Mouse (Mus musculus) midbrain, embryonic 10.5 days (tissue): ENCODE results near the gene Stat5a. TPM values are rescaled to one million over a fixed set of nuclear protein-coding genes. Genes with fewer than 3 reads are reported as not detected.

Experiments
- DNase-seq: peaks from one replicate; pipeline ENCODE4 v3.0.0-alpha.2; 2017; ENCODE audit warnings: low spot score
- H3K27ac ChIP-seq: fragments of 300-500 bp; sonication (generic); replicated peaks from 2 replicates; pipeline ENCODE4 v1.5.1; 2016; ENCODE audit warnings: mild to moderate bottlenecking
- H3K27me3 ChIP-seq: fragments of 300-500 bp; sonication (generic); 2 replicates; pipeline ENCODE4 v1.6.1; 2016; ENCODE audit warnings: low read depth, mild to moderate bottlenecking; ENCODE audit not compliant: poor library complexity, severe bottlenecking
- H3K36me3 ChIP-seq: fragments of 300-500 bp; sonication (generic); 2 replicates; pipeline ENCODE4 v1.6.1; 2016; ENCODE audit warnings: mild to moderate bottlenecking, moderate library complexity
- H3K4me1 ChIP-seq: fragments of 300-500 bp; sonication (generic); 2 replicates; pipeline ENCODE4 v1.6.1; 2016
- H3K4me3 ChIP-seq: fragments of 300-500 bp; sonication (generic); 2 replicates; pipeline ENCODE4 v1.5.1; 2016; ENCODE audit warnings: mild to moderate bottlenecking, moderate library complexity
- H3K9me3 ChIP-seq: fragments of 300-500 bp; sonication (generic); replicated peaks from 2 replicates; pipeline ENCODE4 v1.6.1; 2016; ENCODE audit warnings: mild to moderate bottlenecking
- WGBS: fragments of 180-500 bp; shearing (Covaris S2); methylation state at CpG from one replicate; pipeline ENCODE4 v1.1.7; 2016; 5-methylcytosine and 5-hydroxymethylcytosine counted together
- polyA plus RNA-seq: library from polyadenylated mRNA; unstranded; fragments of >200 nt; fragmentation: Nextera tagmentation; extraction: Ambion mirVana; gene quantifications from 2 replicates; pipeline ENCODE4 v1.2.1, GENCODE M21; 2016

Stat5a gene
- polyA plus RNA-seq, 1 experiment from 2014 or later, result 1.7 TPM

GRCm38 (mm10) chr11:100896078-100896477 is 36.9 kb downstream of the Stat5a start:
- no peak for DNase-seq
- Histone ChIP-seq H3K4me1 (peaks cover 18% of the 10 kb centered on the region), H3K4me3 (no peak overlapping the region), H3K27me3 (no peaks in the 10 kb centered on the region), H3K9me3 (no peaks in the 10 kb centered on the region), H3K27ac (no peak overlapping the region), H3K36me3 (peaks cover 3% of the 10 kb centered on the region)
- 84% methylated on average over 10 of the region's 10 CpGs for WGBS

GRCm38 (mm10) chr11:100897294-100898231 is 38.4 kb downstream of the Stat5a start:
- DNase-seq, result no peak
- Histone ChIP-seq H3K4me3 (no peak overlapping the region), H3K36me3 (peaks cover 16% of the 10 kb centered on the region), H3K27ac (peak overlapping the region; percentile 14; the same call in 1 of the 2 replicates), H3K27me3 (no peaks in the 10 kb centered on the region), H3K4me1 (peaks cover 18% of the 10 kb centered on the region), H3K9me3 (peaks cover 8% of the 10 kb centered on the region)
- WGBS, result 73% methylated on average over 7 of the region's 7 CpGs

DNA sequence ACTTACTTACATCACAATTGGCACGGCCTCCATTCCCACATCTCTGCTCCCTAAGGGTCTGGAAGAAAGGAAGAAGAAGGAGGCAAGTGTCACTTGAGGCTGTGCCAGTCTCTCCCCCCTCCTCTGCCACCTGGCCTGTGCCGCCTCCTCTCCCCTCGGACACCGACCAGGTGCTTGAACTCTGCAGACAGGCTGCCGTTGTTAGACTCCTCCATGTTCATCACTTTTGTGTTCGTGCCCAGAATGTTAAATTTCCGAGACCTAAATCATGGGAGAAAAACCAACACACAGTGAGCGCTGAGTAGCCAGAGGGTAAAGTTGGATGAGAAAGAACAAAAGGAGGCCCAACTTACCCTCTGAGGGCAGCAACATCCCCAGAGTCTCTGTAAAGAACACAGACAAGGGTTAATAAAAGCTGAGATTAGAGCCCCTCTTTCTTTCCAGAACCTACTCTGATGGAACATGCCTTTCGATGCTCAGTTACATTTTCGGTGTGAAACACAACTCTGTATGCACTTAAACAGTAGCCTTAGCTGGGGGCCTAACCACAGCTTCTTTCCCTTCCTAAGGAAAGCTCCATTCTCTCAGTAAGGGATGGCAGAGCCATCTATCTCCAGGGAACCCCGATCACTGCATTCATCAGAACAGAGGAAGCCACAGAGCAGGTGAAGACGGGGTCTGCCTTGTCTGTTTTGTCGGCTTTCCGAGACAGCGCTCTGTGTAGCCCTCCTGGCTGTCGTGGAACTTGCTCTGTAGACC is 39.5 kb downstream of the Stat5a start:
- Histone ChIP-seq H3K27me3 (no peaks in the 10 kb centered on the region), H3K4me3 (no peak overlapping the region), H3K27ac (peak overlapping the region; percentile 14; the same call in 1 of the 2 replicates), H3K9me3 (peaks cover 8% of the 10 kb centered on the region), H3K4me1 (peaks cover 16% of the 10 kb centered on the region), H3K36me3 (peaks cover 24% of the 10 kb centered on the region)
- DNase-seq, result no peak
- 71% methylated on average over 16 of the region's 16 CpGs for WGBS

DNA sequence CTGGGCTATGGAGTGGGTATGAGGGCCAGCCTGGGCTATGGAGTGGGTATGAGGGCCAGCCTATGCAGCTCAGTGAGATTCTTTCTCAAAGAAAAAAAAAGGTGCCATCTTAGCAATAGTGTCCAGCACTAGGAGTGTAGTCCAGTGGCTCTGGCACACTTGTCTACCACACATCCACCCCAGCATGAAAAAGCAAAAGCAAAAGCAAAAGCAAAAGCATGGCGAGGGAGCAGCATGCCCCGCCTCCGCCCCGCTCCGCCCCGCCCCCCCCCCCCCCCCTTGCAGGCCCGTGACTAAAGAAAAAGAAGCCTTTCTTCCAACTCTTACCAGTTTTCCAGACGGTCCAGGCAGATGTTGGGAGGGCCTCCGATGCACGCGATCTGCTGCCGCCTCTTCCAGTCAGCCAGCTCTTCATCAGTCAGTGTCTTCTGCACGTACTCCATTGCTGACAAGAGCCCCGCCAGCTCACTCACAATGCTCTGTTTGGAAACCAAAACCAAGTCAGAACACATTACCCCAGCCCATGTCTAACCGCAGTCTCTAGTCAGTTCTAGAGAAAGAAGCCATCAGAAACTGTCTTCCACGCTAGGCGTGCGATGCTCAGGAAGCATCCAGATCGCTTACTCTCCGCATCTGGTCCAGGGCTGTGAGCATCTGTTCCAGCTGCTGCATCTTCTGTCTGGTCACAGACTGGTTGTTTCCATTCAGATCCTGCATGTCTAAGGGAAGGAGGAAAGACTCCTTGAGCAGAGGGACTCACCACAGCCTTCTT is 45.6 kb downstream of the Stat5a start:
- 69% methylated on average over 20 of the region's 20 CpGs for WGBS
- DNase-seq, result no peak
- H3K36me3 ChIP-seq, result peaks cover 43% of the 10 kb centered on the region

GRCm38 (mm10) chr11:100905929-100906328 is 46.8 kb downstream of the Stat5a start:
- Histone ChIP-seq H3K4me1 (no peaks in the 10 kb centered on the region), H3K9me3 (peaks cover 8% of the 10 kb centered on the region), H3K4me3 (no peak overlapping the region), H3K36me3 (peaks cover 42% of the 10 kb centered on the region), H3K27ac (no peak overlapping the region), H3K27me3 (no peaks in the 10 kb centered on the region)
- WGBS, result 82% methylated on average over 1 of the region's 1 CpGs
- DNase-seq, result no peak

More for the DNA sequence above, 45.6 kb downstream of the Stat5a start:
- Histone ChIP-seq H3K4me1 (no peaks in the 10 kb centered on the region), H3K9me3 (peaks cover 8% of the 10 kb centered on the region), H3K4me3 (no peak overlapping the region), H3K27ac (no peak overlapping the region), H3K27me3 (no peaks in the 10 kb centered on the region)

DNA sequence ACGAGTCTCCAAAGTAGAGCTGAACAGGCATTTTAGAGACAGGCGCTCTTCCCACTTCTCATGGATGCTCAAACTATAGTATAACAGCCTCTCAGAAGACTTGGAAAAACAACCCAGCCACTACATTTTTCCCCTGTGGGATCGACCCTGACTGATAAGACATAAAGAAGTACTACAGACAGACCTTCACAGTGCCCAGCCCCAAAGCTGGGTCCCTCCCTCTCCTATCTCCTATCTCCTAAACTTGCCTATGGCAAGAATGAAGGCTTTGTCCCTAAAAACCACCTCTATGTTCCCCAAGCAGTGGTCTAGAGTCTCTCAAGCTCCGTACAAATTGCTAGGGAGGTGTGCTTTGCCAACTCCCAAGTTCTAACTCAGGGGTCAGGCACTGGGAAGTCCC is 47.7 kb downstream of the Stat5a start:
- Histone ChIP-seq H3K36me3 (peaks cover 33% of the 10 kb centered on the region), H3K27ac (no peak overlapping the region), H3K4me3 (no peak overlapping the region), H3K9me3 (peaks cover 4% of the 10 kb centered on the region), H3K27me3 (no peaks in the 10 kb centered on the region), H3K4me1 (no peaks in the 10 kb centered on the region)
- no peak for DNase-seq
- WGBS, result 88% methylated on average over 4 of the region's 4 CpGs

- Histone ChIP-seq H3K27me3 (no peaks in the 10 kb centered on the region), H3K4me3 (no peak overlapping the region), H3K36me3 (peaks cover 24% of the 10 kb centered on the region), H3K4me1 (no peaks in the 10 kb centered on the region), H3K9me3 (no peaks in the 10 kb centered on the region), H3K27ac (no peak overlapping the region)
- DNase-seq, result no peak
- 86% methylated on average over 2 of the region's 2 CpGs for WGBS
Measured at GRCm38 (mm10) chr11:100908112-100908511, 49.0 kb downstream of the Stat5a start.

- Histone ChIP-seq H3K9me3 (no peaks in the 10 kb centered on the region), H3K36me3 (peaks cover 20% of the 10 kb centered on the region), H3K4me1 (no peaks in the 10 kb centered on the region), H3K27me3 (no peaks in the 10 kb centered on the region), H3K27ac (no peak overlapping the region), H3K4me3 (no peak overlapping the region)
- 90% methylated on average over 9 of the region's 9 CpGs for WGBS
- no peak for DNase-seq
Measured at GRCm38 (mm10) chr11:100908567-100908966, 49.4 kb downstream of the Stat5a start.

DNA sequence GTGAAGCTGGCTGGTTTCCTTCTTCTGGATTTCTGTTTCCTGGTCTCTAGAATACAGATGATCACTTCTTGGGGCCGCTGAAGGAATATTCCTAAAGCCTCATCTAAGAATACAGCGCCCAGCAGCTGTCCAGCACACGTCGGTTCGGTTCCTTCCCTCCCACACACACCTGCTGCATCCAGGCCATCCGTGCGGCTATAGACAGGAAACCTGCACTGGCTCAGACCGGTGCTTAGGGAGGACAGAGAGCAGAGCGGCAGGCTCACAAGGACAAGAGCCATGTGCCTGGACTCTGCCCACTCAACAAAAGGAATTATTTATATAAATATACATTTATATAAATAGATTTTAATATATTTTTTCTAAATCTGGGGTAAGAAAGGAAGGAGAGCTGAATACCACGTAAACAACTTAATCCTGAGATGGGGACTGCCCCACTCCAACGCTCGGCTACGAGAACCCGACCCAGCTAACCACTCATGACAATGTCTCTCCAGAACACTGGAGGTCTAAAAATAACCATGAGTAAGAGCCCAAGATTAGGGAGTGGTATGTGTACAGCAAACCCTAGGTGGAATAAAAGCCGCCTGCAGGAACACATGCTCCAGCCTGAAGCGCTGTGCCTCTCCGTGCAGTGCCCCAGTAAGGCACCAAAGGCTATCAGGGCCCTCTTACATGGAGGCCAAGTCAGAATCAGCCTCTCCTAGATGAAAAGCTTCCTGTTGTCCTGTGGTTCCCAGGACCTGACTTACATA is 53.4 kb downstream of the Stat5a start:
- no peak overlapping the region for H3K27ac ChIP-seq
- DNase-seq, result no peak
- no peaks in the 10 kb centered on the region for H3K27me3 ChIP-seq
- peaks cover 4% of the 10 kb centered on the region; the same call in 1 of the 2 replicates for H3K36me3 ChIP-seq
- no peak overlapping the region for H3K4me3 ChIP-seq
- WGBS, result 91% methylated on average over 17 of the region's 17 CpGs
- no peaks in the 10 kb centered on the region for H3K9me3 ChIP-seq
- H3K4me1 ChIP-seq, result no peaks in the 10 kb centered on the region

GRCm38 (mm10) chr11:100914415-100914814 is 55.3 kb downstream of the Stat5a start:
- Histone ChIP-seq H3K9me3 (no peaks in the 10 kb centered on the region), H3K27ac (no peak overlapping the region), H3K4me1 (no peaks in the 10 kb centered on the region), H3K27me3 (no peaks in the 10 kb centered on the region), H3K4me3 (no peak overlapping the region), H3K36me3 (no peaks in the 10 kb centered on the region)
- WGBS, result 92% methylated on average over 5 of the region's 5 CpGs
- no peak for DNase-seq

DNA sequence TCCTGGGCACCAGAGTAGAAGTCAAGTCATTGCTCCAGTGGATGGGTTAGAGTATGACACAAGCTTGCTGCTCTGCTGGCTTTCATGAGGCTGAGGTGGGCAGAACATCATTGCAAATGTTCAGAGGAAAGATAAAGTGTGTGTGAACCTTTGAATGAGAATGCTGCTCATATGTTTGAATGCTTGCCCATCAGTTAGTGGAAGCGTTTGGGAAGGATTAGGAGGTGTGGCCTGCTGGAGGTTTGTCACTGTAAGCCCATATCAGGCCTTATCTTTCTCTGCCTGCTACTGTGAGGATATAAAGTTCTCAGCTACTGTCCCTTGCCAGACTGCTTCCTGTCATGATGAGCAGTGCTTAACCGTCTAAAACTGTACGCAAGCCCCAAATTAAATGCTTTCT is 55.9 kb downstream of the Stat5a start:
- Histone ChIP-seq H3K36me3 (no peaks in the 10 kb centered on the region), H3K27ac (no peak overlapping the region), H3K4me3 (no peak overlapping the region), H3K27me3 (no peaks in the 10 kb centered on the region), H3K4me1 (no peaks in the 10 kb centered on the region), H3K9me3 (no peaks in the 10 kb centered on the region)
- DNase-seq, result no peak
- WGBS, result 96% methylated on average over 3 of the region's 3 CpGs
